Mouse (Mus musculus) kidney, adult 2 months (tissue): Measurements from ENCODE around the gene Ptgr2. TPM values are rescaled to one million over a fixed set of nuclear protein-coding genes. Genes with fewer than 3 reads are reported as not detected.

Experiments used
- DNase-seq: peaks from one replicate; pipeline ENCODE4 v3.0.0; 2021
- H3K27ac ChIP-seq: fragments of 200-500 bp; 2 replicates; pipeline ENCODE4 v1.5.1; 2012; ENCODE audit warnings: low read depth, low read length, control low read depth, inconsistent platforms; ENCODE audit not compliant: insufficient read depth
- H3K27me3 ChIP-seq: fragments of 200-500 bp; replicated peaks from 2 replicates; pipeline ENCODE4 v1.6.1; 2012; ENCODE audit warnings: mild to moderate bottlenecking, moderate library complexity, low read length, inconsistent platforms; ENCODE audit not compliant: control insufficient read depth, insufficient read depth
- H3K36me3 ChIP-seq: fragments of 200-500 bp; 2 replicates; pipeline ENCODE4 v1.6.1; 2012; ENCODE audit warnings: mild to moderate bottlenecking, moderate library complexity, low read length, inconsistent platforms; ENCODE audit not compliant: control insufficient read depth, insufficient read depth
- H3K4me1 ChIP-seq: fragments of 200-500 bp; 2 replicates; pipeline ENCODE4 v1.6.1; 2011; ENCODE audit warnings: low read length; ENCODE audit not compliant: control insufficient read depth, insufficient read depth
- H3K4me3 ChIP-seq: fragments of 200-500 bp; 2 replicates; pipeline ENCODE4 v1.5.1; 2011; ENCODE audit warnings: mild to moderate bottlenecking, low read depth, low read length, control low read depth; ENCODE audit not compliant: insufficient read depth
- CTCF ChIP-seq: fragments of 200-500 bp; conservative IDR thresholded peaks from 2 replicates; pipeline ENCODE4 v1.5.1; 2011; ENCODE audit warnings: low read depth, mild to moderate bottlenecking, control low read depth, low read length, moderate library complexity, mixed read lengths; ENCODE audit not compliant: insufficient read depth, insufficient read length
- POLR2A ChIP-seq: fragments of 200-500 bp; IDR thresholded peaks from one replicate; pipeline ENCODE4 v1.6.1; 2011; ENCODE audit warnings: low read depth, low read length, control low read depth
- WGBS: fragments of 180-500 bp; shearing (Covaris S2); methylation state at CpG from one replicate; pipeline ENCODE4 v1.1.7; 2018; 5-methylcytosine and 5-hydroxymethylcytosine counted together
- polyA plus RNA-seq: library from polyadenylated mRNA; depleted of rRNA; stranded (reverse); fragments of >200 nt; gene quantifications from 2 replicates; pipeline ENCODE4 v1.2.3, GENCODE M21; 2012

The Ptgr2 gene
- polyA plus RNA-seq, 1 experiment, result 50.5 TPM

DNA sequence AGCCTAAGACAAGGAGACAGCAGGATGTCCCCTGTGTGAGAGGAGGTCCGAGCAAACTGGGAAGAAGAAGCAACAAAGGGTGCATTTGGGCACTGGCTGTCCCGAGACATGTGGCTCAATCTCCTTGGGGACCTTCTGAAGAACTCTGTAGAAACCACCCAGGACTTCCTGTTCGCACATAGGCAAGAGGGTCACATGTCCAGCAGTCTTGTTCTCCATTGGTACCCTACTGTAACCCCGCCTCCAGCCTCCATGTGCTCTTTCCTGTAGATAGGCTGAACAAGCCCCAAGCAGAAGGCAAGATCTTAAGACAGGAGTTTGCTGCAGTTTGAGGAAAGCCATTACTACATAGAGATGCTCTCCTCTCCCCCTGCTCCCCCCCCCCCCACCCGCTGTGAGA is 32.2 kb upstream of the Ptgr2 start:
- Histone ChIP-seq H3K27me3 (no peaks in the 10 kb centered on the region), H3K36me3 (no peaks in the 10 kb centered on the region), H3K4me1 (no peaks in the 10 kb centered on the region), H3K27ac (no peak overlapping the region), H3K4me3 (no peak overlapping the region)
- WGBS, result 89% methylated on average over 5 of the region's 5 CpGs
- DNase-seq, result no peak
- TF ChIP-seq POLR2A (no peak), CTCF (no peak)

DNA sequence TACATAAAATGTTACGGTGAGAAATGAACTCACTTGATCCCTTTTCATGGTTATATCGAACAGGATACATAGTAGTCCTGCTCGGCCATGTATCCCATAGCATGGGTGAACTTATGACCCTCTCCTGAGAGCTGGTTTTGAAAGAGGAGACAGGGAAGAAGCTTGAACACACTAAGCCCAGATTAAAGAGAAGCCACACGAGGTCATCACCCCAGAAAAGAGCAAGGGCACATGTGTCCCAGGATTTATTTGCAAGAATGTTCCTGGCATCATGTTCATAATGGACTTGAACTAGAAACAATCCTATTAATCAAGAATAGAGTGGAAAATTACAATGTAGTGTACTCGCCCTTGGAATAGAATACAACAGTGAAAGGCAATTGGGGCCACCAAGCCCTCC is 30.1 kb upstream of the Ptgr2 start:
- H3K27me3 ChIP-seq, result no peaks in the 10 kb centered on the region
- DNase-seq, result no peak
- no peak for TF ChIP-seq CTCF
- TF ChIP-seq POLR2A, result no peak
- H3K4me1 ChIP-seq, result no peaks in the 10 kb centered on the region
- H3K4me3 ChIP-seq, result no peak overlapping the region
- H3K36me3 ChIP-seq, result no peaks in the 10 kb centered on the region
- no peak overlapping the region for H3K27ac ChIP-seq
- WGBS, result 77% methylated on average over 5 of the region's 5 CpGs

DNA sequence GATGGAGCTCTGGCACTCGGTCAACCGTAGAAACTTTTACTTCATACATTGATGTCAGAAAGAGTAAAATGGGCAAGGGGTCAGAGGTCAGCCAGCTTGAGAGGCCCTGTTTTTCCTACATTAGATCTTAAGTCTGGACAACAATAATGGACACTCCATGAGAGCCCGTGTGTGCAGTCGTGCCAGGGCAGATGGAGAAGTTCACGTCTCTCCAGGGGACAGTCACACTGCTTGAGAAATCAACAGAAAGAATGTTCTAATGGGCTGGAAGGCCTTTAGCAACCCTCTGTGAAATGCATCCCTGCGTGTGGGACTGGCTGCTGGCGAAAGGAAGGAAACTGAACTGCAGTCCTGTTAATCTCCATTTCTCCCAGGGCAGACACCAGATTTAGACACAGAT is 24.7 kb upstream of the Ptgr2 start:
- H3K36me3 ChIP-seq, result no peaks in the 10 kb centered on the region
- no peaks in the 10 kb centered on the region for H3K27me3 ChIP-seq
- DNase-seq, result no peak
- 65% methylated on average over 7 of the region's 7 CpGs for WGBS
- no peak overlapping the region for H3K27ac ChIP-seq
- H3K4me3 ChIP-seq, result no peak overlapping the region
- no peaks in the 10 kb centered on the region for H3K4me1 ChIP-seq
- TF ChIP-seq POLR2A, result no peak
- no peak for TF ChIP-seq CTCF

DNA sequence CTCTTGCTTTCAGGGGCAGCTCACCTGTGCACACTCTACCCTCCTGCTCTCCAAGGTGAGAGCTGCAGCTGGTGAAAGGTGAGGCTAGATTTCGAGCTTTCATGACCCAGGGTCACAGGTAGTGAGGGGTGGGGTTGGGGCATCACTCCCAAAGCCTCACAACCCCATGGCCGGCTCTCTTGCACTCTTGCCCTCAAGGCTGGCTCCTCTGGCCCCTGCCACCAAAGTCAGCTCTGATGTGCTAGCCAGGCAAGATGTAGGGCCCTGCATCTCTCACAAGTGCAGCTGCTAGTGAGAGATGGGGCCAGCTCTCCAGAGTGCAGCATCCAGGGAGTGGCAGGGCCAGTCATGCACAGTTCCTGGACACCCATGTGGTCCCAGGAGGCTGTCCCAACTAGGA is 17.8 kb upstream of the Ptgr2 start:
- Histone ChIP-seq H3K4me3 (no peak overlapping the region), H3K4me1 (no peaks in the 10 kb centered on the region), H3K27ac (no peak overlapping the region), H3K27me3 (no peaks in the 10 kb centered on the region), H3K36me3 (no peaks in the 10 kb centered on the region)
- DNase-seq, result no peak
- WGBS, result 71% methylated on average over 2 of the region's 2 CpGs
- TF ChIP-seq CTCF, result no peak
- TF ChIP-seq POLR2A, result no peak

- peak; percentile 81 for DNase-seq
- 48% methylated on average over 5 of the region's 5 CpGs for whole genome bisulfite sequencing
- Histone ChIP-seq H3K4me1 (peaks cover 5% of the 10 kb centered on the region; the same call in 1 of the 2 replicates), H3K27ac (peak overlapping the region; percentile 83), H3K27me3 (no peaks in the 10 kb centered on the region), H3K36me3 (no peaks in the 10 kb centered on the region), H3K4me3 (no peak overlapping the region)
- no peak for TF ChIP-seq CTCF
- TF ChIP-seq POLR2A, result no peak
Measured at GRCm38 (mm10) chr12:84273366-84273765, 11.7 kb upstream of the Ptgr2 start.

DNA sequence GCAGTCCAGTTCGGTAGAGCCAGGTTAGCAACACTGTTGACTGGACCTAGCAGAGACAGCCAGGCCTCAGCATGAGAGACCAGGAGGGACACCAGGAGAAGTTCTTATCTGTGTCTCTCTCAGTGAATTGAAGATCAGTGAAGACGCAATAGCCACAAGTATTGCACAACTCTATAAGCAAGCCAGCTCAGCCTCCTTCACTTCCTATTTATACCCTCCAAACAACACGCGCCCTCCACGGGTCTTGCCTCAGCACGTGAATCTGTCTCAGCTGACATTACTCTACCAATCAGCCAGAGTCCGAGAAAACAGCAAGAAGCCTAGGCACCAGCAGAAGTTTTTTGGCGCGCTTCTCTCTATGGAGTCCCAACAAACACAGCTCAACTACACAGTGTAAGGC is 9.7 kb upstream of the Ptgr2 start:
- no peaks in the 10 kb centered on the region for H3K27me3 ChIP-seq
- TF ChIP-seq CTCF (no peak), POLR2A (no peak)
- 95% methylated on average over 9 of the region's 9 CpGs for WGBS
- H3K4me3 ChIP-seq, result no peak overlapping the region
- peaks cover 5% of the 10 kb centered on the region; the same call in 1 of the 2 replicates for H3K4me1 ChIP-seq
- no peak for DNase-seq
- no peaks in the 10 kb centered on the region for H3K36me3 ChIP-seq
- H3K27ac ChIP-seq, result no peak overlapping the region

GRCm38 (mm10) chr12:84276288-84276687 is 8.7 kb upstream of the Ptgr2 start:
- H3K4me1 ChIP-seq, result peaks cover 5% of the 10 kb centered on the region; the same call in 1 of the 2 replicates

GRCm38 (mm10) chr12:84276799-84277198 is 8.2 kb upstream of the Ptgr2 start:
- TF ChIP-seq POLR2A (no peak), CTCF (0 out of 2 replicates have a peak, but pooled peaks have one; percentile 6)
- WGBS, result 87% methylated on average over 4 of the region's 4 CpGs

More at GRCm38 (mm10) chr12:84276288-84276687, 8.7 kb upstream of the Ptgr2 start:
- WGBS, result 67% methylated on average over 2 of the region's 2 CpGs
- Histone ChIP-seq H3K4me3 (no peak overlapping the region), H3K36me3 (no peaks in the 10 kb centered on the region), H3K27me3 (no peaks in the 10 kb centered on the region), H3K27ac (no peak overlapping the region)
- no peak for DNase-seq
- TF ChIP-seq POLR2A (no peak), CTCF (no peak)

More at GRCm38 (mm10) chr12:84276799-84277198, 8.2 kb upstream of the Ptgr2 start:
- H3K27me3 ChIP-seq, result no peaks in the 10 kb centered on the region
- H3K4me3 ChIP-seq, result no peak overlapping the region
- no peaks in the 10 kb centered on the region for H3K36me3 ChIP-seq
- DNase-seq, result no peak
- H3K4me1 ChIP-seq, result peaks cover 5% of the 10 kb centered on the region; the same call in 1 of the 2 replicates
- no peak overlapping the region for H3K27ac ChIP-seq
